ENCODE assay signal across 27 mouse cellular contexts in genomic region chr8:21930754-21931153, GRCm38 (mm10). TPM values are rescaled to one million over a fixed set of nuclear protein-coding genes. Genes with fewer than 3 reads are reported as not detected.
"Had no signal": no experiment of that assay in that cellular context is flagged by ENCODE, and none has a peak within 500 bp of the region (broad histone marks: within the 10 kb centered on the region; RNA-seq: fewer than 3 reads in every experiment).

No protein-coding gene starts in this region.

RNA-seq across cellular contexts. Expression of gene Defb15, which starts 1.8 kb away (rescaled TPM):
- polyA plus RNA-seq: limb, embryonic 10.5 days; limb, embryonic 11.5 days; limb, embryonic 12.5 days; limb, embryonic 13.5 days; limb, embryonic 14.5 days; limb, embryonic 15.5 days; liver, adult 2 months; liver, embryonic 11.5 days; liver, embryonic 12.5 days; liver, embryonic 13.5 days; liver, embryonic 14.5 days; liver, embryonic 15.5 days; liver, embryonic 16.5 days; liver, postnatal 0 days; lung, adult 2 months; lung, embryonic 14.5 days; lung, embryonic 15.5 days; lung, embryonic 16.5 days; lung, postnatal 0 days; macrophage; midbrain, embryonic 10.5 days; midbrain, embryonic 13.5 days; midbrain, embryonic 16.5 days; midbrain, postnatal 0 days; myocyte; neural tube, embryonic 11.5 days; neural tube, embryonic 12.5 days had no signal

RNA-seq across cellular contexts. Expression of gene Defb35, which starts 7.4 kb away (rescaled TPM):
- polyA plus RNA-seq: limb, embryonic 10.5 days; limb, embryonic 11.5 days; limb, embryonic 12.5 days; limb, embryonic 13.5 days; limb, embryonic 14.5 days; limb, embryonic 15.5 days; liver, adult 2 months; liver, embryonic 11.5 days; liver, embryonic 12.5 days; liver, embryonic 13.5 days; liver, embryonic 14.5 days; liver, embryonic 15.5 days; liver, embryonic 16.5 days; liver, postnatal 0 days; lung, adult 2 months; lung, embryonic 14.5 days; lung, embryonic 15.5 days; lung, embryonic 16.5 days; lung, postnatal 0 days; macrophage; midbrain, embryonic 10.5 days; midbrain, embryonic 13.5 days; midbrain, embryonic 16.5 days; midbrain, postnatal 0 days; myocyte; neural tube, embryonic 11.5 days; neural tube, embryonic 12.5 days had no signal

RNA-seq across cellular contexts. Expression of gene Defb13, which starts 15.8 kb away (rescaled TPM):
- polyA plus RNA-seq: limb, embryonic 10.5 days; limb, embryonic 11.5 days; limb, embryonic 12.5 days; limb, embryonic 13.5 days; limb, embryonic 14.5 days; limb, embryonic 15.5 days; liver, adult 2 months; liver, embryonic 11.5 days; liver, embryonic 12.5 days; liver, embryonic 13.5 days; liver, embryonic 14.5 days; liver, embryonic 15.5 days; liver, embryonic 16.5 days; liver, postnatal 0 days; lung, adult 2 months; lung, embryonic 14.5 days; lung, embryonic 15.5 days; lung, embryonic 16.5 days; lung, postnatal 0 days; macrophage; midbrain, embryonic 10.5 days; midbrain, embryonic 13.5 days; midbrain, embryonic 16.5 days; midbrain, postnatal 0 days; myocyte; neural tube, embryonic 11.5 days; neural tube, embryonic 12.5 days had no signal

RNA-seq across cellular contexts. Expression of gene Defb11, which starts 24.5 kb away (rescaled TPM):
- polyA plus RNA-seq: limb, embryonic 10.5 days; limb, embryonic 11.5 days; limb, embryonic 12.5 days; limb, embryonic 13.5 days; limb, embryonic 14.5 days; limb, embryonic 15.5 days; liver, adult 2 months; liver, embryonic 11.5 days; liver, embryonic 12.5 days; liver, embryonic 13.5 days; liver, embryonic 14.5 days; liver, embryonic 15.5 days; liver, embryonic 16.5 days; liver, postnatal 0 days; lung, adult 2 months; lung, embryonic 14.5 days; lung, embryonic 15.5 days; lung, embryonic 16.5 days; lung, postnatal 0 days; macrophage; midbrain, embryonic 10.5 days; midbrain, postnatal 0 days; myocyte; neural tube, embryonic 11.5 days; neural tube, embryonic 12.5 days had no signal

RNA-seq across cellular contexts. Expression of gene Fam90a1a, which starts 27.8 kb away (rescaled TPM):
- polyA plus RNA-seq: limb, embryonic 10.5 days; limb, embryonic 11.5 days; limb, embryonic 12.5 days; limb, embryonic 13.5 days; limb, embryonic 14.5 days; limb, embryonic 15.5 days; liver, adult 2 months; liver, embryonic 11.5 days; liver, embryonic 12.5 days; liver, embryonic 13.5 days; liver, embryonic 14.5 days; liver, embryonic 15.5 days; liver, embryonic 16.5 days; liver, postnatal 0 days; lung, adult 2 months; lung, embryonic 14.5 days; lung, embryonic 15.5 days; lung, embryonic 16.5 days; lung, postnatal 0 days; macrophage; midbrain, embryonic 10.5 days; midbrain, embryonic 13.5 days; midbrain, embryonic 16.5 days; midbrain, postnatal 0 days; myocyte; neural tube, embryonic 11.5 days; neural tube, embryonic 12.5 days had no signal
